Mouse (Mus musculus) ovary, postnatal 14 days (tissue): Measurements from ENCODE around the gene Zfhx3.

Experiments used
- DNase-seq: peaks from one replicate; pipeline ENCODE4 v3.0.0; 2022; ENCODE audit warnings: low spot score

Gene Zfhx3

DNA sequence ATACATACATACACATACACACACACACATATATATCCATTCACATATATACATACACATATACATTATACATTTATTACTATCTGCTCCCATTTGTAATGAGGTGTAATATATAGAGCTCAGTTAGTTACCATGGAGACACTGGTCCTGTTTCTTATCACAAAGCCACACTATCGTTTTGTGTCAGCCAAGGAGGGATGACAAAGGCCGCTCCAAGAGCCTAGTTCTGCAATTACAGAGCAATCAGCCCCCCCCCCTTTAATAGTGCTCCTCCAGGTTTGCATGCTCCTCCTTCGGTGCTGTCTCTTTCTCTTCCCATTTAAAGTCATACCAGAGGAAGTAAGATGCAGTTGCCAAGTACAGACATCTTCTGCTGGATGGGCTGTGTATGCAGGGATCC is 1054.9 kb downstream of the Zfhx3 start:
- DNase-seq: no peak

DNA sequence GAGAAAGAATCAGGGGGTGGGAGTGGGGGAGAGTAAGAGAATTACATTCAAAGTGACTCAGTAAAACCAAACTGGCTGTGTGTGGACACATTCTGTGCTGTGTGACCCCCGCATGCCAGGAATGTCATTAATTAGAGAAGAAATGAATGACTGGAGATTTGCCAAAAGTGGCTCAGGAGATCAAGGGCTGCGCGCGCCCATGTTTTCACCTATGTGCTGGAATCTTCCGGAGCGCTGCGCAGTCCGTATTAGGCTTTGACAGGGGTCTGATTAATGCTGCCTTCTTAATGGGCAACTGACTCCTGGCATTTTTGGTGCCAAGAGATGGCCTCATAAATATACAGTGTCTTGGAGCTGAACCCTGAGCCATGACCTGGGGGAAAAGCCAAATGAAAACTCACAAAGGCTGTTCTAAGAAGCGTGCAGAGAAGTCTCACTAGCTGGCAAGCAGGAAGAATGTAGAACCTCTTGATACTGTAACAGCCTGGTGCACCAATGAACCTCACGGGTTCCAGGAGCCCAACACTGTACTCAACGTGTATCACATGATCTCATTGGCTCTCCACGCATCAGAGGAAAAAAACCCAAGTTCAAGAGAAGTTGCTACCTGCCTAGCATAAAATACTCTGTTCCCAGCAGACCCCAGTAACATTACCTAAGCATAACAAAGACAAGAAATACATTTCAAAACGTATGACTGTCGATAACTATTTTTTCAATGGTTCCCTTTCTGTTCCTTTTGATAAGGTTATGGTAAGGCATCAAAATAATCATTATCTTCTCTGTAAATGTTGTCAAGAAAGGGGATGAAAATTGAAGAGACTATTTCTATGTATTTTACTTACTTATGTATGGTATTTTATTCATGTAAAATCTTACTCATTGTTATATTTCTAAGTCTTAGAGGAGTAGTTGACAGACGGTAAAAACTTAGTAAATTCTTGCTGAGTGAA is 1057.1 kb downstream of the Zfhx3 start:
- DNase-seq: no peak

- no peak for DNase-seq
These were observed 1058.6 kb downstream of the Zfhx3 start for GRCm38 (mm10) chr8:109001031-109001430.

DNA sequence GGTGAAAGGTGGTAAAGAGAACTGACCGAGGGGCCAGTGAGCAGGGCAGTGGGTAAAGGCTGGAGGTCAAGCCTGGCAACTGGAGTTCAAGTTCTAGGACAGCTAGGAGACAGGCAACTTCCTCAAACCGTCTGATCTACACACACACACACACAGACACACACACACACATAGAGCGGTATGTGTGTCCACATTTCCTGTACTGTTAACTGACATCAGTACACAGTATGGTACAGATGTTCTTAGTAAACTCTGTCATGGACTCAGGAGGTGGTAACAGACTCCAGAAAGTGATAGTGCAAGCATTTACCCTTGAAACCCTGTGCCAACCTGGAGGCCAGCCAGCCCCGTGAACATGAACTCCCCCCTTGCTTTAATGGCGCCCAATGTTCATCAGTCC is 1059.5 kb downstream of the Zfhx3 start:
- no peak for DNase-seq

DNA sequence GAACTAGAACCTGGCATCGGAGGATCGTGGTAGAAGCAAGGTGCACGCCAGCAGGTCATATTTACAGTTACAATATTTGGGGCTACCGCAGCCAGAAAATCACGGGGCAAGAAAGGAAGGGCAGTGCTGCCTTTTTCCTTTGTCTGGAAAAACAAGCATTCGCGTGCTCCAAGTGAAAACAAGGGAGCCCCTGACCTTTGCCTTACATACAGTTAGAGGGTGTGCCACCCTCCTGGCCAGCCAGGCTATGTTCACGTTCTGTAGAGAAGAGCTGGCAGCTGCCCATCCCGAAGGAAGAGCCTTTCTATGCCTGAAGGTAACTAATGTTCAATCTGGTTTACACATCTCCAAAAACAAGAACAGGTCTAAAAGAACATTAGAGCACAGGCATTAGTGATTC is 1064.5 kb downstream of the Zfhx3 start:
- DNase-seq: no peak
